Mouse (Mus musculus) lung, embryonic 14.5 days (tissue): ENCODE results near the gene Mmp11. TPM values are rescaled to one million over a fixed set of nuclear protein-coding genes. Genes with fewer than 3 reads are reported as not detected.

Source experiments
- ATAC-seq: fragments of 200-750 bp; cut with Nextera tagmentation; 2 replicates; pipeline ENCODE4 v1.8.0; 2017; ENCODE audit warnings: mild to moderate bottlenecking, moderate TSS enrichment, moderate library complexity; ENCODE audit not compliant: insufficient read depth
- DNase-seq: peaks from one replicate; pipeline ENCODE4 v3.0.0-alpha.2; 2015
- H3K27ac ChIP-seq: fragments of 300-500 bp; sonication (generic); 2 replicates; pipeline ENCODE4 v1.5.1; 2014; ENCODE audit warnings: low read depth, mild to moderate bottlenecking, moderate library complexity
- H3K27me3 ChIP-seq: fragments of 300-500 bp; sonication (generic); 2 replicates; pipeline ENCODE4 v1.6.1; 2014; ENCODE audit warnings: low read length, control low read depth; ENCODE audit not compliant: insufficient read depth
- H3K36me3 ChIP-seq: fragments of 300-500 bp; sonication (generic); 2 replicates; pipeline ENCODE4 v1.6.1; 2014; ENCODE audit warnings: control low read depth; ENCODE audit not compliant: insufficient read depth
- H3K4me1 ChIP-seq: fragments of 300-500 bp; sonication (generic); 2 replicates; pipeline ENCODE4 v1.6.1; 2014; ENCODE audit warnings: antibody characterized with exemption, control low read depth; ENCODE audit not compliant: insufficient read depth
- H3K4me2 ChIP-seq: fragments of 300-500 bp; sonication (generic); 2 replicates; pipeline ENCODE4 v1.6.1; 2014; ENCODE audit warnings: mild to moderate bottlenecking
- H3K4me3 ChIP-seq: fragments of 300-500 bp; sonication (generic); 2 replicates; pipeline ENCODE4 v1.5.1; 2014; ENCODE audit warnings: low read depth, low read length
- H3K9ac ChIP-seq: fragments of 300-500 bp; sonication (generic); 2 replicates; pipeline ENCODE4 v1.6.1; 2014
- H3K9me3 ChIP-seq: fragments of 300-500 bp; sonication (generic); 2 replicates; pipeline ENCODE4 v1.6.1; 2016; ENCODE audit warnings: low read depth, low read length, control low read depth
- CTCF ChIP-seq: IDR thresholded peaks from 2 replicates; pipeline ENCODE4 v1.5.1; 2016; ENCODE audit warnings: antibody characterized with exemption, low read depth
- WGBS: fragments of 180-500 bp; shearing (Covaris S2); extraction: QIAGEN DNeasy Blood & Tissue Kit; methylation state at CpG from one replicate; pipeline ENCODE4 v1.1.7; 2014; 5-methylcytosine and 5-hydroxymethylcytosine counted together
- polyA plus RNA-seq: library from polyadenylated mRNA; unstranded; fragments of >200 nt; fragmentation: Nextera tagmentation; extraction: Ambion mirVana; gene quantifications from 2 replicates; pipeline ENCODE4 v1.2.1, GENCODE M21; 2014

Mmp11 gene
- polyA plus RNA-seq, 1 experiment from 2014 or later = 61.9 TPM

DNA sequence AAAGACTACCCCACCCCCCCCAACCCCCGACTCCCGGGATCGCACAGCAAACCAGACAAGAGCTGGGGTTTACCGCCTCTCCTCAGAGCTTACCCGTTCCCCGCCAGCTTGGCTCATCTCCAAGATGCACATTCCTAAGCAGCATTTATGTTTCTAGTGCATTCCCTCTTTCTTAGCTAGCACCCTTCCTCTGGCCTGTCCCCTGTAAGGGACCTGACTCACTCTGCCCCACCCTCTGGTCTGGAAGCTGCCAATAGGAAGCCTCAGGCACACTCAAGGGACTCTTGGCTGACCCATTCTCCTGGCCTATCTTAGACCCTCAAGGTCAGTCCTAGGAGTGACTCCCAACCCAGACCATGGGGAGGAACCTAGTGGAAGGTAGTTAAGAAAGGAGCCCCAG is 6.0 kb downstream of the Mmp11 start:
- Histone ChIP-seq H3K27ac (peak overlapping the region; percentile 36; the same call in 1 of the 2 replicates), H3K4me3 (peak overlapping the region; percentile 64; the same call in 1 of the 2 replicates), H3K36me3 (peaks cover 27% of the 10 kb centered on the region), H3K9me3 (no peaks in the 10 kb centered on the region), H3K9ac (peak overlapping the region; percentile 0; the same call in 1 of the 2 replicates), H3K4me1 (peaks cover 19% of the 10 kb centered on the region), H3K27me3 (peaks cover 5% of the 10 kb centered on the region; the same call in 1 of the 2 replicates), H3K4me2 (peak overlapping the region; percentile 95)
- 6% methylated on average over 6 of the region's 6 CpGs for WGBS
- ATAC-seq (peak; percentile 55; the same call in 1 of the 2 replicates), DNase-seq (peak; percentile 88)
- TF ChIP-seq CTCF = no peak

DNA sequence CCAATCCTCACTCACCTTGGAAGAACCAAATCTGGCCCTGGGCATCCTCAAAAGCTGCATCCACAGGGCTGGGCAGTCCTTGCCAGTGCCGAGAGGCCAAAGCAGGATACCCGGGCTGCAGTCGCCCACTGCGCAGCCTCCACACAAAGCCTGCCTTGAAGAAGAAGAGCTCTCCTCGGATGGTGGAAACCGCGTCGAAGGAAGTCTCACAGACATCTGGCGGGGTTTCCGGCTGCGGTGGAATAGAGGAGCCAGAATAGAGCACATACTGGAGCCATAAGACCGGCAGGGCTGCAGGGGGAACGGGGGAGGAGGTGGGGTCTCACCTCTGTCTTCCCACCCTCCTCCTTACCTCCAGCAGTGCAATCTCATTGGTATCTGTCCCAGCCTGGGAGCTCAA is 9.9 kb downstream of the Mmp11 start:
- no peak for TF ChIP-seq CTCF
- WGBS = 66% methylated on average over 13 of the region's 13 CpGs
- Histone ChIP-seq H3K4me3 (no peak overlapping the region), H3K9me3 (no peaks in the 10 kb centered on the region), H3K27ac (no peak overlapping the region), H3K27me3 (0 out of 2 replicates have a peak, but pooled peaks cover 1% of the 10 kb centered on the region), H3K4me2 (no peak overlapping the region), H3K4me1 (peaks cover 9% of the 10 kb centered on the region), H3K36me3 (peaks cover 42% of the 10 kb centered on the region), H3K9ac (no peak overlapping the region)
- DNase-seq (no peak), ATAC-seq (no peak)

DNA sequence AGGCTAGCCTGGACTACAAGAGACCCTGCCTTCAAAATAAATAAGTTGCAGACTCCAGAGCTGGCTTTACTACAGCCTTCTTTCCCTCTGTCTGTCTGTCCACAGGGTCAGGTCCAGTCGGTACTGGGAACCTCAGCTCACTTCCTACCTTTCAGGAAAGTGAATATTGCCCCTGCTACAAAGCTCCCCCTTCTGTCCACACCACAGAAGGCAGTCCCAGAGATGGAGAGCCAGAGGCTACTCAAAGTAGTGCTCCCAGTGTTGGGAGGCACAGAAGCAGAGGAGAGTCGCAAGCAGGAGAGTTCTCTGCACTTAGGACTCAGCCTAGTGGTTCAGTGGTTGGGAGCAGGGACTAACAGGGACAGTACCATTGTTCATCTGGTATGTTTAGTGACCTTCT is 12.0 kb downstream of the Mmp11 start:
- ATAC-seq = no peak

DNA sequence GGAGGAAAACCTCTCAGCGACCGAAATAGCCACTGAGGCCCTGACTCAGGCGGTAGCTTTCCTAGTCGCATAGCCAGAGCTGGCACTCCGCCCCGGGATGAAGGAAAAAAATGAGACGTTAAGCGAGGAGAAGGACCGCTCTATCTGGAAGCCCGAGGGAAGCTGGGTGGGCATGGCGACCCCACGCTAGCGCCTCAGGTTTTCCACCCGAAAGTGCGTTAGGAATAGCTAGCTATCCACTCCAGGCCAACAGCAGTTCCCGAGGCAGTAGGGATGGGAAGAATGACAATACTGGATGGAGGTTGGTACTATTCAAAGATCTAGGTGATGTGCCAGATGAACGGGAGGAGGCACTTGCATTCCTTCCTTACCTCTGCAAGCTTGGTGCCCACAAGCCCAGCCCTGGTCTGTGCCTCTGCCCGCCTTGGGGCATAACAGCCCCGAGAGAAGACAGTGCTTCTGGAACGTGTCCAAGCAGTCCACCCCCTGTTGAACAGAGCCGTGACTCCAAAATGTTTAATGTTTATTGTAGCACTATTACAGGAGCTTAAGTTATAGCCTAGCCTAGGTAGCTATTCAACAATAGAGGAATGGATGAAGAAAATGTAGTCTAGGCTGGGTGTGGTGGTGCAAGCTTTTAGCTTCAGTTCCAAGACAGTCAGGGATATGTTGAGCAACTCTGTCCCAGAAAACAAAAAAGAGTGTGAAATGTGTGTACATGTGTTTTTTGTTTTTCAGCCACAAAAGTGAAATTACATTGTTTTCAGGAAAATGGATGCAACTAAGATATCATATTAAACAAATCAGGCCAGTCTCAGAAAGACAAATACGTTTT is 14.4 kb downstream of the Mmp11 start:
- peak overlapping the region; percentile 94 for H3K9ac ChIP-seq
- TF ChIP-seq CTCF = no peak
- 3% methylated on average over 22 of the region's 22 CpGs for WGBS
- peak; percentile 51 for ATAC-seq
- no peaks in the 10 kb centered on the region for H3K27me3 ChIP-seq
- peak overlapping the region; percentile 94 for H3K4me3 ChIP-seq
- no peaks in the 10 kb centered on the region for H3K9me3 ChIP-seq
- peak; percentile 45 for DNase-seq
- peak overlapping the region; percentile 94 for H3K27ac ChIP-seq
- peak overlapping the region; percentile 91 for H3K4me2 ChIP-seq
- H3K4me1 ChIP-seq = no peaks in the 10 kb centered on the region
- peaks cover 46% of the 10 kb centered on the region for H3K36me3 ChIP-seq

More for the DNA sequence above, 12.0 kb downstream of the Mmp11 start:
- H3K9ac ChIP-seq = no peak overlapping the region
- no peak for DNase-seq
- no peaks in the 10 kb centered on the region for H3K4me1 ChIP-seq
- 50% methylated on average over 2 of the region's 2 CpGs for WGBS
- no peaks in the 10 kb centered on the region for H3K9me3 ChIP-seq
- TF ChIP-seq CTCF = no peak
- no peak overlapping the region for H3K27ac ChIP-seq
- H3K36me3 ChIP-seq = peaks cover 44% of the 10 kb centered on the region
- H3K27me3 ChIP-seq = no peaks in the 10 kb centered on the region
- H3K4me2 ChIP-seq = no peak overlapping the region
- no peak overlapping the region for H3K4me3 ChIP-seq

DNA sequence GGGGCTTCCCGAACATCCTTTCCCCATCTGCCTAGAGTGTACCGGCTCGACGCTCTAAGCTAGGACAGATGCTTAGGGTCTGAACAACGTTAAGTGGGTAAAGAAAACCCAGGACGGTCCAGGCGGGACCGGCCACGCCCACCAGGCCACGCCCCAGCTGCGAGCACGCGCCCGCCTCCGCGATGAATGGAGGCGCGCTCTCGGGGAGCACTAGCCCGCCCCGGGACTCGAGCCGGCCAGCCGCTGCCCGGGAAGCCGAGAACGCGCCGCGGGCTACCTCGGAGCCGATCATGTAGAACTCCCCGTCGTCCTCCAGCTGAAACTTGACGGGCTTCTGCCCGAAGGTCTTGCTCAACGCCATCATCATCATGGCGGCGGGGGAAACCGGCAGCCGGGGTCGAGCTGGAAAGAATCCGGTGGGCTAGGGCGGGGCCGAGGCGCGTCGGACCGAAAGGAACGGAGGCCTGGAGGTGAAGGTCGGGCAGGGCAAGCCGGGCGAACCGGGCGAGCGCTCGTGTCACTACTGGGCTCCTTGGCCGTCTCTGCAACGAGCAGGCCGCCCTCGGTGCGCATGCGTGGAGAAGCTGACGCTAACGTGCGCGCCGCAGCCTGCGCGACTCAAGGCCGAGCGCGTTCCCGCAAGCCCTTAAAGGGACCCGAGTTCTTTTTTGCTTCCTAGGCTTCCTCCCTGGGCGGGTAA is 15.1 kb downstream of the Mmp11 start, which contains the start of gene Smarcb1:
Gene Smarcb1 (minus strand): TSS at position 592 of the 700 bp plus-strand sequence.
- Histone ChIP-seq H3K4me2 (peak within 1 kb of the TSS; percentile 91), H3K4me1 (no peaks in the 10 kb centered on the region), H3K36me3 (peaks cover 45% of the 10 kb centered on the region), H3K9me3 (no peaks in the 10 kb centered on the region), H3K27me3 (no peaks in the 10 kb centered on the region), H3K4me3 (peak within 1 kb of the TSS; percentile 94), H3K9ac (peak within 1 kb of the TSS; percentile 94), H3K27ac (peak within 1 kb of the TSS; percentile 94)
- peak; percentile 93 for ATAC-seq
- no peak for TF ChIP-seq CTCF
- peak; percentile 99 for DNase-seq
- WGBS = under 1% methylated on average over 76 of the region's 76 CpGs

DNA sequence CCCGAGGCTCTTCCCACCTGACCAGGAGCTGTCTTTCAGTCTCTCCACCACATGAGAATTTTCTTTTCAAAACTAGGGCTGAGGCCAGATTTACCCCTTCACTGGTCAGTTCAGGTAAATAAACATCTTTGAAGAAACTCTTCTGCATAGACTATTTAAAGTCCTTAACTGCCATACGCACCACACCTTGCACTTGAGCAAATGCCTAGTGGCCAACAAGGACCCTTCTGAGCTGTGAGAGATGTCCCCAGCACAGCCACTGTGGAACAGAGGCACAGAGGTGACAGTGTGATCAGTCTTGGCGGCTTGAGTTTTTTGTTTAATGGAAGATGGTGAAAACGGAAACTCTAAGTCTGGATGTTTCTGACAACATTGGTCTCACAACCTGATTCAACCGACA is 17.3 kb downstream of the Mmp11 start:
- peak overlapping the region; percentile 12; the same call in 1 of the 2 replicates for H3K4me2 ChIP-seq
- 65% methylated on average over 5 of the region's 5 CpGs for WGBS
- no peak overlapping the region for H3K4me3 ChIP-seq
- H3K27ac ChIP-seq = no peak overlapping the region
- H3K9ac ChIP-seq = no peak overlapping the region
- no peaks in the 10 kb centered on the region for H3K4me1 ChIP-seq
- H3K9me3 ChIP-seq = no peaks in the 10 kb centered on the region
- no peak for ATAC-seq
- TF ChIP-seq CTCF = no peak
- peaks cover 47% of the 10 kb centered on the region for H3K36me3 ChIP-seq
- DNase-seq = no peak
- H3K27me3 ChIP-seq = no peaks in the 10 kb centered on the region

DNA sequence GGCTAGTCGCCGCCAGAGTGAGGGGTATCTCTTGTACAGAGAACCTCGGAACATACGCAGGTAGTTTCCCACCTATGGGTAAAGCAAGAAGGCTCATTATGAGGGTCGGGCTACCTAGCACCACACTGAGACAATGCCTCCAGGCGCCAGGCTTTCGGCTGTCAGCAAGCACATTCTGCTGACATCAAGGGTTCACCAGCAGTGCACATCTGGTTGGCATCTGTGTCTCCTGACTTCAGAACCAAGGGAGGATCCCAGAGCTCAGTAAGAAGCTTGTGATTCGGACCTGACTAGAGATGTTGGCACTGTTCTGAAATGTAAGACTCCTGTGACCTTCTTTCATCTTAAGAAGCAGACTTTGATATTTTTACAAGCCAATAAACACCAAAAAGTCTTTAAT is 19.5 kb downstream of the Mmp11 start:
- 75% methylated on average over 8 of the region's 8 CpGs for WGBS
- Histone ChIP-seq H3K27me3 (no peaks in the 10 kb centered on the region), H3K9ac (no peak overlapping the region), H3K36me3 (peaks cover 57% of the 10 kb centered on the region), H3K27ac (no peak overlapping the region), H3K4me1 (no peaks in the 10 kb centered on the region), H3K9me3 (no peaks in the 10 kb centered on the region), H3K4me3 (no peak overlapping the region), H3K4me2 (no peak overlapping the region)
- no peak for ATAC-seq
- TF ChIP-seq CTCF = no peak
- no peak for DNase-seq
